Mouse (Mus musculus): ENCODE results near the gene Arl15. TPM values are rescaled to one million over a fixed set of nuclear protein-coding genes. Genes with fewer than 3 reads are reported as not detected.
A peak's percentile ranks its signal among the peaks of the same experiment; 100 is the strongest.

Gene Arl15
- polyA plus RNA-seq, 1 experiment from 2014 or later, result 9.5 TPM

DNA sequence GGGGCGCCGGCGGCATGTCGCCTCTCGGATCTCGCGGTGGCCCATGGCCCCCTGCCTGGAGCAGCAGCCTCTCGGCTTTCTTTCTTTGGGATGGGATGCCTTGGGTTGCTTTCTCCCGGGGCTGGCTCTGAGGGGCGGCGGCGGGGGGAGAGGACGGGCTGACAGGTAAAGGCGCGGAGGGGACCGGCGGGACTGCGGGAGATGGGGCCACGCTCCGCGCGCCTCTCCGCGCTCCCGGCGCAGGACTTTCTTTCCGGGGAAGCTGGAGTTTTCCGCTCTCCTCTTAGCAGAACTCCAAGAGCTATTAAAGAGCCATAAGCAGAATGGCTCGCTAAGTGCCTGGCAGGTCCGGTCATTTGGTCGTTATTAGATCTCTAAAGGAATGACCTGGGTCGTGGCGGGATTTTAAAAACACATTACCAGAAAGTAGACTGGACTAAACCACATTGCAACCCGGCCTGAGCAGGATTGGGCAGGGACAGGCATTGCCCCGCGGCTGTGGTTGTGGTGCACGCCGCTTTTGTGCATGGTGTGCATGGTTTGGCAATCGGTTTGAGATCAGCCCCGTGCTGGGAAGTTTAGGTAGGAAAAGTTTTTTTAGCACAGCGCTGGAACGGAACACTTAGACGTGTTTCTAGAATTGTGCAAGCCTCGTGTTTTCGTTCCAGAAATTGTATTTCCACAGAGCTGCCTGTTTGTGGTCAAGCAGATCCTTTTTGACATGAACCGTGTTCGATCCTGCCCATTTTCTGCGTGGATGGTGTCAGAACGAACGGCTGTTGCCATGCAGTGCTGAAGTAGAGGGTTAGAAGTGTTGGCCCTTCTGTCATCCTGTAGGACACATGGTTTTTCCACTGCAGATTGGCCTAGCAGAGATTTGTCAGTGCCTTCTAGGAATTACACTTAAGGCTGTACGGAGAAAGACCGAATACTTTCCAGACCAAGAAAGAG lies 675 bp downstream of the Arl15 start:
- H3K36me3 ChIP-seq (ENCODE audit: control insufficient read depth, insufficient read depth, low read length), result no peaks in the 10 kb centered on the region
- WGBS, result 3% methylated on average over 52 of the region's 52 CpGs
- peak overlapping the region; percentile 74 for H3K4me3 ChIP-seq (ENCODE audit: low read depth, low read length)
- ATAC-seq (ENCODE audit: insufficient read depth, low FRiP score, low TSS enrichment), result peak; percentile 61
- peak overlapping the region; percentile 65; the same call in 1 of the 2 replicates for H3K27ac ChIP-seq (ENCODE audit: low read depth, low read length)
- no peaks in the 10 kb centered on the region for H3K27me3 ChIP-seq (ENCODE audit: control insufficient read depth, insufficient read depth, low read length)
- H3K9ac ChIP-seq (ENCODE audit: low read length), result peak overlapping the region; percentile 88
- no peaks in the 10 kb centered on the region for H3K9me3 ChIP-seq (ENCODE audit: control insufficient read depth, low read length)
- peak; percentile 61 for DNase-seq (ENCODE audit: low spot score)
- H3K4me2 ChIP-seq (ENCODE audit: low read depth), result peak overlapping the region; percentile 75
- peaks cover 6% of the 10 kb centered on the region for H3K4me1 ChIP-seq (ENCODE audit: control insufficient read depth, insufficient read depth, low read length)

DNA sequence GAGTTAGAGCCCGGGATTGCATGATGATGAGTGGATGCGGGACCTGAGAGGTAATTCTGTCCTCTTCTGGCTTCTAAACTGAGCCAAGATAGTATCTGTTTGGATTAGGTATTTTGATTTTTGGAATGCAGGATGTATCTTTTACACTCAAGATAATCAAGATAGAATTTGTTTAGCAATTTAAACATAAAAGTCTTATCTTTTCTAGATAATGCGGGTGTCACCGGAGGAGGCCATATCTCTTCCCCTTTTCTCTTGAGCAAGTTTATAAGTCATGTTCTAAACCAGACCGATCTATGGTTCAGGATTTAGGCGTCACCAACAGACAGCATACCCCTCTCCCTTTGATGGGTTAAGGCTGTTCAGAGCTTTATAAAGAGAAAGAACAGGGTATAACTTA lies 3.1 kb downstream of the Arl15 start:
- Histone ChIP-seq H3K27me3 (ENCODE audit: control insufficient read depth, insufficient read depth, low read length) (no peaks in the 10 kb centered on the region), H3K36me3 (ENCODE audit: control insufficient read depth, insufficient read depth, low read length) (no peaks in the 10 kb centered on the region), H3K27ac (ENCODE audit: low read depth, low read length) (no peak overlapping the region), H3K9ac (ENCODE audit: low read length) (no peak overlapping the region; the same call in 1 of the 2 replicates), H3K4me3 (ENCODE audit: low read depth, low read length) (no peak overlapping the region), H3K9me3 (ENCODE audit: control insufficient read depth, low read length) (no peaks in the 10 kb centered on the region), H3K4me2 (ENCODE audit: low read depth) (no peak overlapping the region), H3K4me1 (ENCODE audit: control insufficient read depth, insufficient read depth, low read length) (peaks cover 6% of the 10 kb centered on the region)
- DNase-seq (ENCODE audit: low spot score), result no peak
- no peak for ATAC-seq (ENCODE audit: insufficient read depth, low FRiP score, low TSS enrichment)
- 92% methylated on average over 6 of the region's 6 CpGs for WGBS

DNA sequence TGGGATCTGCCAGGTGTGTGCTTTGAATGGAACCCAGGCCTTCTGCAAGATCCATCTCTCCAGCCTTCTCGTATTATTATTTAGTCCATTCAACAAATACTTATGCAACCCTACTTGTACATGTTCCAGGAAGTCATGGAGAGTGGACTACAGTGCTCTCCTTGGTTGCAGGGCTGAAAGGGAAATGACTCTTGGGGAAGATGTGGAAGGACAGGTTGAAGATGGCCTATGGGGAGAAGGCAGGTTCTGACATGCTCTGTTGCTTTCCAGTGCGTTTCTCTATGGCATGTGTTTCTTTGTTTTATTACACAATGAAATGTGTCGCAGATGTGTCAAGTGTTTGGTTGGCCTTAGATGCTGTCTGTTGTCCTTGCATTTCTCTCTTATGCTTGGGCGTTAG lies 5.1 kb downstream of the Arl15 start:
- H3K27me3 ChIP-seq (ENCODE audit: control insufficient read depth, insufficient read depth, low read length), result no peaks in the 10 kb centered on the region
- DNase-seq (ENCODE audit: low spot score) (no peak), ATAC-seq (ENCODE audit: insufficient read depth, low FRiP score, low TSS enrichment) (no peak)
- H3K27ac ChIP-seq (ENCODE audit: low read depth, low read length), result no peak overlapping the region
- WGBS, result 93% methylated on average over 4 of the region's 4 CpGs
- no peaks in the 10 kb centered on the region for H3K9me3 ChIP-seq (ENCODE audit: control insufficient read depth, low read length)
- H3K4me1 ChIP-seq (ENCODE audit: control insufficient read depth, insufficient read depth, low read length), result peaks cover 6% of the 10 kb centered on the region
- H3K4me3 ChIP-seq (ENCODE audit: low read depth, low read length), result no peak overlapping the region
- no peak overlapping the region for H3K9ac ChIP-seq (ENCODE audit: low read length)
- no peaks in the 10 kb centered on the region for H3K36me3 ChIP-seq (ENCODE audit: control insufficient read depth, insufficient read depth, low read length)
- no peak overlapping the region for H3K4me2 ChIP-seq (ENCODE audit: low read depth)

DNA sequence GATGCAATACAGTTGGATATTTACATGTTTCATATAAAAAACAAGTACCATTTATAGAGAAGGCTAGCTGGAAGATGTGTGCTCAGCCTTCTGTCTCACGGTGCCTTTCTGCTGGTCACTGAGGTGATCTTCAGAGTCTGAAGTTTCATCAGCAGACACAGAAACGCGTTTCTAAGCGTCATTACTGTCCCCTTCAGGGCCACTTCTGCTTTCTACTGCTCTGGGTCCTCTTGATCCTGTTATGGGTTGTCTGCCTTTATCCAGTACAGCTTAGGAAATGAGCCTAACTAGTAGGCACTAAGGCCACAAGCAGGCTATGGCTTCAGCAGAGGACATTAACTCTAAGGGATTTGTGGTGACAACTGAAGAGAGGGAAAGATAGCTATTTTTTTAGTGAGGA lies 5.9 kb downstream of the Arl15 start:
- no peaks in the 10 kb centered on the region for H3K9me3 ChIP-seq (ENCODE audit: control insufficient read depth, low read length)
- DNase-seq (ENCODE audit: low spot score) (no peak), ATAC-seq (ENCODE audit: insufficient read depth, low FRiP score, low TSS enrichment) (no peak)
- no peaks in the 10 kb centered on the region for H3K36me3 ChIP-seq (ENCODE audit: control insufficient read depth, insufficient read depth, low read length)
- WGBS, result 95% methylated on average over 4 of the region's 4 CpGs
- no peak overlapping the region for H3K4me3 ChIP-seq (ENCODE audit: low read depth, low read length)
- H3K4me1 ChIP-seq (ENCODE audit: control insufficient read depth, insufficient read depth, low read length), result peaks cover 5% of the 10 kb centered on the region
- H3K27me3 ChIP-seq (ENCODE audit: control insufficient read depth, insufficient read depth, low read length), result no peaks in the 10 kb centered on the region
- H3K4me2 ChIP-seq (ENCODE audit: low read depth), result no peak overlapping the region
- H3K9ac ChIP-seq (ENCODE audit: low read length), result no peak overlapping the region
- H3K27ac ChIP-seq (ENCODE audit: low read depth, low read length), result no peak overlapping the region

DNA sequence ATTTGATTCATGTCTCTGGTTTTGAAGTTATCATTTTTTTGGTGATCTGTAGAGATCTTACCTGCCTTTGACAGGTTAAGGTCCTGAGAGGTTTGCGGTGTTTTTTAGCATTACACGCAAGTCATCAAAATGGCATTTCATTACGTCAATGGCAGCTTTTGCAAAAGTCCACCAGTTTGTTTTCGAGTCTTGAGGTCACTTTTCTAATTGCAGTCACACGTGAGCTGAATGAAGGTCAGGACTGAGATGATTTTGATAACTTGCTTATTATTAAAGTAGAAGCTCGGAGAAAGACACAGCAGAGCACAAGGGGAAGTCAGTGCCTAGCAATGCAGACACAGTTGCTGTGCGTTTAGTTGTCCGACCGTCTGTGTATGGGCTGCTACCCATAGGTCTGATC lies 8.3 kb downstream of the Arl15 start:
- Histone ChIP-seq H3K36me3 (ENCODE audit: control insufficient read depth, insufficient read depth, low read length) (no peaks in the 10 kb centered on the region), H3K27ac (ENCODE audit: low read depth, low read length) (no peak overlapping the region), H3K4me2 (ENCODE audit: low read depth) (no peak overlapping the region), H3K9ac (ENCODE audit: low read length) (no peak overlapping the region), H3K9me3 (ENCODE audit: control insufficient read depth, low read length) (no peaks in the 10 kb centered on the region), H3K27me3 (ENCODE audit: control insufficient read depth, insufficient read depth, low read length) (no peaks in the 10 kb centered on the region), H3K4me1 (ENCODE audit: control insufficient read depth, insufficient read depth, low read length) (no peaks in the 10 kb centered on the region), H3K4me3 (ENCODE audit: low read depth, low read length) (no peak overlapping the region)
- WGBS, result 91% methylated on average over 9 of the region's 9 CpGs
- DNase-seq (ENCODE audit: low spot score) (no peak), ATAC-seq (ENCODE audit: insufficient read depth, low FRiP score, low TSS enrichment) (no peak)

DNA sequence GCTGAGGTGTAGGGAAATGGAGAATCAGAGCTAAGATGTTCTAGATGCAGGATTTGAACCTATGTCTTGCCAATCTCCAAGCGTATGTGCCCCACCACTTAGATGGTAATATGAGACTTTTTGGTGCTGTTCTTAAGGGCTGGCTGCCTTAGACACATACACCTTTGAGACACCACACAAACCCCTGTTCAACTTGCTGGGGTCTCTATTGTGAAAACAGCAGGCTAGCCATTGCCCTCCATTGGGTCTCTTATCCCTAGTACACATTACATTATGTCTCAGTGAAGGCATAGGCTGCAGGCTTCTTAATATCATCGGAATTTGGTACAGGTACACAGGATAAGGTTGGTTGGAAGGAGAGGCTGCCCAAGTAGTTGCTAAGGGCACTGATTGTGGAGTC lies 16.8 kb downstream of the Arl15 start:
- no peak for ATAC-seq (ENCODE audit: insufficient read depth, low FRiP score, low TSS enrichment)
- H3K9ac ChIP-seq (ENCODE audit: low read length), result no peak overlapping the region
- H3K27ac ChIP-seq (ENCODE audit: low read depth, low read length), result no peak overlapping the region
- peaks cover 9% of the 10 kb centered on the region for H3K4me1 ChIP-seq (ENCODE audit: control insufficient read depth, insufficient read depth, low read length)
- no peak overlapping the region for H3K4me3 ChIP-seq (ENCODE audit: low read depth, low read length)
- H3K4me2 ChIP-seq (ENCODE audit: low read depth), result no peak overlapping the region
- H3K27me3 ChIP-seq (ENCODE audit: control insufficient read depth, insufficient read depth, low read length), result no peaks in the 10 kb centered on the region
- WGBS, result 95% methylated on average over 2 of the region's 2 CpGs
- no peaks in the 10 kb centered on the region for H3K36me3 ChIP-seq (ENCODE audit: control insufficient read depth, insufficient read depth, low read length)
- DNase-seq (ENCODE audit: low spot score), result no peak
- H3K9me3 ChIP-seq (ENCODE audit: control insufficient read depth, low read length), result no peaks in the 10 kb centered on the region

DNA sequence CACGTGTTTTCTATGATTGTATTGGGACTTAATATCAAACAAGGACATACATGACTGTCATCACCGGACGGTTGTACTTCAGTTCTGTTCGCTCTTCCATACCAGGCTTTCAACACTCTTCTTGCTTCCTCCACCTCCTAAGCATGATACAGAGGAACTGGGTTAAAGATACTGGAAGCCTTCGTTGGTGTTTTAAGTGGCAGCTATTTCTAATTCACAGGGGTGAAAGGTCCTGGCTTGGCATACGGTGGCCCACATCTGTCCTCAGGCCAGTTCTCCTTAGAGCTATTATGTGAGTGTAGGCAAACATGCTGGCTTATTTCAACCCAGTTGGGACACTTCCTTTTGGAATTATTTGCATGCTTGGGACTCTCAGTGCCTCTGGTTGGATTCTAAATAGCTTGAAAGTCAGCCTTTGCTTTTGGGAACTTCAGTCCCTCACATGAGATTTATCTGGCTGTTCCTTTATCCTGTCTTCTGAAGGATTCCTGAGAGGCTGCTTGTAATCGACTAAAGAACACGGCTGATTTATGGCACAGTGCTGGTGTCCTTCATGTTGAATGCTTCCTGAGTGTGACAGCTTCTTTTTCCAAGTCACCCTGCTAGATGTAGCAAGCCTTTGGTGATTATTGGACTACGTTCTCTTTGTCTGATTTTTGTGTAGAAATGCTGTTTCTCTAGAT lies 17.7 kb downstream of the Arl15 start:
- no peak overlapping the region for H3K9ac ChIP-seq (ENCODE audit: low read length)
- no peak overlapping the region for H3K4me2 ChIP-seq (ENCODE audit: low read depth)
- H3K9me3 ChIP-seq (ENCODE audit: control insufficient read depth, low read length), result no peaks in the 10 kb centered on the region
- no peaks in the 10 kb centered on the region for H3K36me3 ChIP-seq (ENCODE audit: control insufficient read depth, insufficient read depth, low read length)
- no peak overlapping the region for H3K27ac ChIP-seq (ENCODE audit: low read depth, low read length)
- peaks cover 9% of the 10 kb centered on the region for H3K4me1 ChIP-seq (ENCODE audit: control insufficient read depth, insufficient read depth, low read length)
- 0 out of 2 replicates have a peak, but pooled peaks have one; percentile 10 for ATAC-seq (ENCODE audit: insufficient read depth, low FRiP score, low TSS enrichment)
- WGBS, result 48% methylated on average over 9 of the region's 9 CpGs
- H3K4me3 ChIP-seq (ENCODE audit: low read depth, low read length), result no peak overlapping the region
- DNase-seq (ENCODE audit: low spot score), result no peak
- no peaks in the 10 kb centered on the region for H3K27me3 ChIP-seq (ENCODE audit: control insufficient read depth, insufficient read depth, low read length)

DNA sequence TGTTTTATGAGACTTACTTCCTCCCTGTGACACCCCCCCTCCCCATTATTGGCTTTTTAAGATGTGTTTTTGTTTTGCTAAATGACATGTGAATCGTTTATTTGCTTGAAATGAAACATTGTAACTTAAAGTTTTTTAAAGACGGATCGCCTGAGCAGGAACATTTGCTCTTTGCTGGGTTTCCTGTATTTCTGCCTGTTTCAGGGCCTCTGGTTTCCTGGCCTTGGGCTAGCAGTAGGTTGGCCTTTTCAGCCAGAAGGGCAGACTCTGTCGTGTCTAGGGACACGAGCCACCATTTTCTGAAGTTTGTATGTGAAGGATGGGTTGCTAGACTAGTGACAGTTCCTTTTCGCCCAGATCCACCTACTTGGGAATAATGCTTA lies 18.3 kb downstream of the Arl15 start:
- Histone ChIP-seq H3K27me3 (ENCODE audit: control insufficient read depth, insufficient read depth, low read length) (no peaks in the 10 kb centered on the region), H3K4me2 (ENCODE audit: low read depth) (no peak overlapping the region), H3K36me3 (ENCODE audit: control insufficient read depth, insufficient read depth, low read length) (no peaks in the 10 kb centered on the region), H3K4me3 (ENCODE audit: low read depth, low read length) (no peak overlapping the region), H3K4me1 (ENCODE audit: control insufficient read depth, insufficient read depth, low read length) (peaks cover 9% of the 10 kb centered on the region), H3K27ac (ENCODE audit: low read depth, low read length) (no peak overlapping the region), H3K9me3 (ENCODE audit: control insufficient read depth, low read length) (no peaks in the 10 kb centered on the region), H3K9ac (ENCODE audit: low read length) (no peak overlapping the region)
- ATAC-seq (ENCODE audit: insufficient read depth, low FRiP score, low TSS enrichment) (no peak), DNase-seq (ENCODE audit: low spot score) (no peak)
- WGBS, result 60% methylated on average over 6 of the region's 6 CpGs

Data from neural tube, embryonic 11.5 days (tissue).